Mouse (Mus musculus): ENCODE data around the gene Fam166a. TPM values are rescaled to one million over a fixed set of nuclear protein-coding genes. Genes with fewer than 3 reads are reported as not detected.

Fam166a gene
- polyA plus RNA-seq, 1 experiment = 1.8 TPM

GRCm38 (mm10) chr2:25178285-25178972 lies 40.1 kb upstream of the Fam166a start:
- Histone ChIP-seq H3K9me3 (replicated peaks; ENCODE audit: control insufficient read depth, insufficient read depth, low read length, poor library complexity, severe bottlenecking) (no peaks in the 10 kb centered on the region), H3K27me3 (ENCODE audit: control insufficient read depth, insufficient read depth, low read length, poor library complexity, severe bottlenecking) (no peaks in the 10 kb centered on the region), H3K27ac (ENCODE audit: insufficient read depth, low read length) (no peak overlapping the region), H3K4me3 (ENCODE audit: low read depth, low read length) (no peak overlapping the region), H3K9ac (ENCODE audit: low read depth, poor library complexity, severe bottlenecking) (no peak overlapping the region), H3K36me3 (ENCODE audit: control insufficient read depth, insufficient read depth, low read length, poor library complexity, severe bottlenecking) (no peaks in the 10 kb centered on the region), H3K4me1 (ENCODE audit: control insufficient read depth, insufficient read depth, low read length) (peaks cover 2% of the 10 kb centered on the region)
- TF ChIP-seq POLR2A (IDR thresholded peaks at IDR 0.05; ENCODE audit: insufficient read depth, low read length) (no peak), CTCF (IDR thresholded peaks at IDR 0.05; ENCODE audit: low read depth, low read length) (no peak), EP300 (IDR thresholded peaks at IDR 0.05; ENCODE audit: insufficient read depth, low read depth, low read length) (no peak)

GRCm38 (mm10) chr2:25179566-25180217 lies 38.9 kb upstream of the Fam166a start:
- TF ChIP-seq POLR2A (IDR thresholded peaks at IDR 0.05; ENCODE audit: insufficient read depth, low read length) = no peak
- TF ChIP-seq EP300 (IDR thresholded peaks at IDR 0.05; ENCODE audit: insufficient read depth, low read depth, low read length) = no peak
- TF ChIP-seq CTCF (IDR thresholded peaks at IDR 0.05; ENCODE audit: low read depth, low read length) = no peak
- Histone ChIP-seq H3K27me3 (ENCODE audit: control insufficient read depth, insufficient read depth, low read length, poor library complexity, severe bottlenecking) (no peaks in the 10 kb centered on the region), H3K4me3 (ENCODE audit: low read depth, low read length) (peak overlapping the region; percentile 44; the same call in 1 of the 2 replicates), H3K9me3 (replicated peaks; ENCODE audit: control insufficient read depth, insufficient read depth, low read length, poor library complexity, severe bottlenecking) (no peaks in the 10 kb centered on the region), H3K36me3 (ENCODE audit: control insufficient read depth, insufficient read depth, low read length, poor library complexity, severe bottlenecking) (no peaks in the 10 kb centered on the region), H3K27ac (ENCODE audit: insufficient read depth, low read length) (no peak overlapping the region), H3K4me1 (ENCODE audit: control insufficient read depth, insufficient read depth, low read length) (peaks cover 2% of the 10 kb centered on the region), H3K9ac (ENCODE audit: low read depth, poor library complexity, severe bottlenecking) (no peak overlapping the region)

GRCm38 (mm10) chr2:25180478-25180903 lies 38.1 kb upstream of the Fam166a start, which contains the start of gene Nrarp:
Gene Nrarp, plus strand, starts transcription at chr2:25180758.
- Histone ChIP-seq H3K4me1 (ENCODE audit: control insufficient read depth, insufficient read depth, low read length) (peaks cover 3% of the 10 kb centered on the region), H3K9ac (ENCODE audit: low read depth, poor library complexity, severe bottlenecking) (peak within 1 kb of the TSS; percentile 36), H3K27me3 (ENCODE audit: control insufficient read depth, insufficient read depth, low read length, poor library complexity, severe bottlenecking) (no peaks in the 10 kb centered on the region), H3K36me3 (ENCODE audit: control insufficient read depth, insufficient read depth, low read length, poor library complexity, severe bottlenecking) (no peaks in the 10 kb centered on the region), H3K9me3 (replicated peaks; ENCODE audit: control insufficient read depth, insufficient read depth, low read length, poor library complexity, severe bottlenecking) (no peaks in the 10 kb centered on the region), H3K4me3 (ENCODE audit: low read depth, low read length) (peak within 1 kb of the TSS; percentile 64), H3K27ac (ENCODE audit: insufficient read depth, low read length) (no peak within 1 kb of the TSS)
- TF ChIP-seq CTCF (IDR thresholded peaks at IDR 0.05; ENCODE audit: low read depth, low read length) (peak; percentile 41), EP300 (IDR thresholded peaks at IDR 0.05; ENCODE audit: insufficient read depth, low read depth, low read length) (no peak), POLR2A (IDR thresholded peaks at IDR 0.05; ENCODE audit: insufficient read depth, low read length) (peak; percentile 47)

GRCm38 (mm10) chr2:25180973-25181890 lies 37.3 kb upstream of the Fam166a start:
- H3K9me3 ChIP-seq (replicated peaks; ENCODE audit: control insufficient read depth, insufficient read depth, low read length, poor library complexity, severe bottlenecking) = no peaks in the 10 kb centered on the region
- H3K4me3 ChIP-seq (ENCODE audit: low read depth, low read length) = peak overlapping the region; percentile 64
- H3K4me1 ChIP-seq (ENCODE audit: control insufficient read depth, insufficient read depth, low read length) = peaks cover 3% of the 10 kb centered on the region
- no peaks in the 10 kb centered on the region for H3K36me3 ChIP-seq (ENCODE audit: control insufficient read depth, insufficient read depth, low read length, poor library complexity, severe bottlenecking)
- no peaks in the 10 kb centered on the region for H3K27me3 ChIP-seq (ENCODE audit: control insufficient read depth, insufficient read depth, low read length, poor library complexity, severe bottlenecking)
- TF ChIP-seq CTCF (IDR thresholded peaks at IDR 0.05; ENCODE audit: low read depth, low read length) (peak; percentile 28), EP300 (IDR thresholded peaks at IDR 0.05; ENCODE audit: insufficient read depth, low read depth, low read length) (no peak), POLR2A (IDR thresholded peaks at IDR 0.05; ENCODE audit: insufficient read depth, low read length) (no peak)
- H3K9ac ChIP-seq (ENCODE audit: low read depth, poor library complexity, severe bottlenecking) = peak overlapping the region; percentile 36
- no peak overlapping the region for H3K27ac ChIP-seq (ENCODE audit: insufficient read depth, low read length)

- peaks cover 3% of the 10 kb centered on the region for H3K4me1 ChIP-seq (ENCODE audit: control insufficient read depth, insufficient read depth, low read length)
- no peaks in the 10 kb centered on the region for H3K9me3 ChIP-seq (replicated peaks; ENCODE audit: control insufficient read depth, insufficient read depth, low read length, poor library complexity, severe bottlenecking)
- H3K27me3 ChIP-seq (ENCODE audit: control insufficient read depth, insufficient read depth, low read length, poor library complexity, severe bottlenecking) = no peaks in the 10 kb centered on the region
- H3K27ac ChIP-seq (ENCODE audit: insufficient read depth, low read length) = no peak overlapping the region
- peak overlapping the region; percentile 36 for H3K9ac ChIP-seq (ENCODE audit: low read depth, poor library complexity, severe bottlenecking)
- peak overlapping the region; percentile 64 for H3K4me3 ChIP-seq (ENCODE audit: low read depth, low read length)
- no peak for TF ChIP-seq CTCF (IDR thresholded peaks at IDR 0.05; ENCODE audit: low read depth, low read length)
- H3K36me3 ChIP-seq (ENCODE audit: control insufficient read depth, insufficient read depth, low read length, poor library complexity, severe bottlenecking) = no peaks in the 10 kb centered on the region
Observed at GRCm38 (mm10) chr2:25181891-25182397, 36.6 kb upstream of the Fam166a start.
